Mouse (Mus musculus): Measurements from ENCODE around the gene E2f4. TPM values are rescaled to one million over a fixed set of nuclear protein-coding genes. Genes with fewer than 3 reads are reported as not detected.

Gene E2f4
- polyA plus RNA-seq, 1 experiment from 2014 or later, result 117 TPM

DNA sequence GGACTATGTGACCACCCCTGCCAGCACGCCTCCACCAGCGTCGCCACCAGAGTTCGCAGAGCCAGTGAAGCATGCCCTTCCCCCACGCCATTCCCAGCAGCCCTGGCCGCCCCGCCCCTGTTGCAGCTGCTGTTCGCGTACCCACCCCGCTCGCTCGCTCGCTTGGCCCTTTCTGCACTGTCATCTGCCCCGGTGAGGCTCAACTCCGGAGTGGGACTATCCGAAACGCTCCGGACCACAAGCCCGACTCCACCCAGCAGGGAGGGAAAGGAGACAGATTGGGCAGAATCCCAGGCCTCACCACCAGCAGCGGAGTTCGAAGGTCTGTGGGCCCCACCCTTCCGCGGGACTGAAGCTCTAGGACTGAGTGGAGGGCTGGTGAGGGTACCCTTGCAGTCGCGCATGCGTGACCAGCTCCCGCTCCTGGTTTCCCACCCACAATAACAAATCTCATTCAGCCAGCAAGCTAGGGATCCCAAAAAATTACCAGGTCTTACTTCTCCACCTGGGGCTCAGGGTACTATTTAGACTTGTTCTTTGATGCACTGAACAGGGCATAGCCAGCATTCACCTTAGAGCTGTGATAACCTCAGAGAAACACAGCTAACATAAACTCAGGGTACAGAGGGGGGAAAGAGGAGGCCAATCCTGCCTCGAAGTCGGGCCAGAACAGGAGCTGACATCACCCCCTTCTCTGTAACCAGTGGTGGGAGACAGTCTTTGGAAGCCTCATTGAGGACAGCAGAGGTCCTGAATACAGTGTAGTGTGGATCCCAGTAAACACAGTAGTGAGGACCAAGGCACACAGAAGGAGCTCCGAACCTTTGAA is 21.0 kb upstream of the E2f4 start:
- H3K36me3 ChIP-seq (ENCODE audit: control insufficient read depth, insufficient read depth, low read length), result no peaks in the 10 kb centered on the region
- no peak overlapping the region for H3K27ac ChIP-seq (ENCODE audit: low read depth, low read length)
- peak; percentile 53 for ATAC-seq (ENCODE audit: low FRiP score, low TSS enrichment)
- no peaks in the 10 kb centered on the region for H3K9me3 ChIP-seq (ENCODE audit: control insufficient read depth, low read length)
- WGBS, result 4% methylated on average over 30 of the region's 30 CpGs
- H3K4me1 ChIP-seq (ENCODE audit: control insufficient read depth, insufficient read depth, low read length), result peaks cover 17% of the 10 kb centered on the region; the same call in 1 of the 2 replicates
- H3K4me2 ChIP-seq (replicated peaks; ENCODE audit: low read depth, low read length), result peak overlapping the region; percentile 53
- H3K4me3 ChIP-seq (ENCODE audit: low read length), result peak overlapping the region; percentile 34
- H3K9ac ChIP-seq (ENCODE audit: low read depth, low read length), result 0 out of 2 replicates have a peak overlapping the region, but pooled peaks have one; percentile 29
- peaks cover 84% of the 10 kb centered on the region for H3K27me3 ChIP-seq (ENCODE audit: control insufficient read depth, insufficient read depth, low read length)

DNA sequence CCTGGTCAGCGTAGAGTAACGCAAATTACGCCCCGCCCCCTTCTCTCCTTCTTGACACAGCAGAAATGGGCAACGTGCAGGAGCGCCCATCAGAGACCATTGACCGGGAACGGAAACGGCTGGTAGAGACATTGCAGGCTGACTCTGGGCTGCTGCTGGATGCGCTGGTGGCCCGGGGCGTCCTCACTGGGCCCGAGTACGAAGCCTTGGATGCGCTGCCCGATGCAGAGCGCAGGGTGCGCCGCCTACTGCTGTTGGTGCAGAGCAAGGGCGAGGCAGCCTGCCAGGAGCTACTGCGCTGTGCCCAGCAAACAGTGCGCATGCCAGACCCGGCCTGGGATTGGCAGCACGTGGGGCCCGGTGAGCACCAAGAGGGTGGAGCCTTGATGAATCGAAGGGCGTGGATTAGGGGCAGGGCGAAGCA is 18.5 kb upstream of the E2f4 start:
- Histone ChIP-seq H3K27ac (ENCODE audit: low read depth, low read length) (no peak overlapping the region), H3K36me3 (ENCODE audit: control insufficient read depth, insufficient read depth, low read length) (peaks cover 5% of the 10 kb centered on the region; the same call in 1 of the 2 replicates), H3K9me3 (ENCODE audit: control insufficient read depth, low read length) (no peaks in the 10 kb centered on the region), H3K27me3 (ENCODE audit: control insufficient read depth, insufficient read depth, low read length) (peaks cover 61% of the 10 kb centered on the region), H3K4me3 (ENCODE audit: low read length) (peak overlapping the region; percentile 14; the same call in 1 of the 2 replicates), H3K4me1 (ENCODE audit: control insufficient read depth, insufficient read depth, low read length) (peaks cover 17% of the 10 kb centered on the region; the same call in 1 of the 2 replicates), H3K9ac (ENCODE audit: low read depth, low read length) (no peak overlapping the region), H3K4me2 (replicated peaks; ENCODE audit: low read depth, low read length) (peak overlapping the region; percentile 34)
- WGBS, result 3% methylated on average over 28 of the region's 28 CpGs
- peak; percentile 22; the same call in 1 of the 2 replicates for ATAC-seq (ENCODE audit: low FRiP score, low TSS enrichment)

DNA sequence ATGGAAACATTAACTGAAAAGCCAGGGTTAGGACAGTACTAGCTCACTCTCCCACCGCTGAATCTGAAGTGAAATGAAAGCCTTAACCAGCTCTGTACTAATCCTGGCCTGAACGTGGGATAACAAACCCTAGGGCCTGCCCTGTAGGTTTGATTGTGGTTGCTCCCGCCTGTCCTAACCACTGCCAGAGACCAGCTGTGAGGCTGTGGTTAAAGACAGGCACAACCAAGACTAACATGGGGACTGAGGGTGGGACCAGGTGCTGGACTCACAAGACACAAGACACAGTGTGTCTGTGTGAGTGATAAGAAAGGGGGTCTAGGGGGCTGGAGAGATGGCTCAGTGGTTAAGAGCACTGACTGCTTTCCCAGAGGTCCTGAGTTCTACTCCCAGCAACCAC is 16.9 kb upstream of the E2f4 start:
- Histone ChIP-seq H3K4me1 (ENCODE audit: control insufficient read depth, insufficient read depth, low read length) (peaks cover 15% of the 10 kb centered on the region; the same call in 1 of the 2 replicates), H3K4me2 (replicated peaks; ENCODE audit: low read depth, low read length) (no peak overlapping the region), H3K9ac (ENCODE audit: low read depth, low read length) (no peak overlapping the region), H3K4me3 (ENCODE audit: low read length) (no peak overlapping the region), H3K27me3 (ENCODE audit: control insufficient read depth, insufficient read depth, low read length) (peaks cover 44% of the 10 kb centered on the region), H3K27ac (ENCODE audit: low read depth, low read length) (no peak overlapping the region), H3K36me3 (ENCODE audit: control insufficient read depth, insufficient read depth, low read length) (peaks cover 5% of the 10 kb centered on the region; the same call in 1 of the 2 replicates), H3K9me3 (ENCODE audit: control insufficient read depth, low read length) (no peaks in the 10 kb centered on the region)
- ATAC-seq (ENCODE audit: low FRiP score, low TSS enrichment), result no peak
- WGBS, result 77% methylated on average over 3 of the region's 3 CpGs

DNA sequence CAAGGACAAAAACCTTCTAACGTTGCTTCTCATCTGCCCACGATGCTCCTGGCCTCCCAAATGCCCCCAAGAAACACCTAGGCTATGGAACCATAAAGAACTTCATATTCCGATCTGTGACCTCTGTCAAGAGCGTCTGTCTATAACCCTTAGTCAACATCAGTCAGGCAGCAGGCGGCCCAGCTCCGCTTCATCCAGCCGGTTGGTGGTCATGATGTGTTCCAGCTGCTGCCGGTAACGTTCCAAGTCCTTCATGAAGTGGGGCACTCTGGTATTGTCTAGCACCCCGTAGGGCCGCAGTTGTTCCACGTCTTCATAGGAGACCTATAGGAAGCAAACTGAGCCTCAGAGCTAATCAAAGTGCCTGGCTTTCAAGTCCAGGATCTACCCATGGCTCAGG is 15.6 kb upstream of the E2f4 start:
- Histone ChIP-seq H3K9ac (ENCODE audit: low read depth, low read length) (no peak overlapping the region), H3K4me2 (replicated peaks; ENCODE audit: low read depth, low read length) (no peak overlapping the region), H3K4me3 (ENCODE audit: low read length) (no peak overlapping the region), H3K27ac (ENCODE audit: low read depth, low read length) (no peak overlapping the region), H3K36me3 (ENCODE audit: control insufficient read depth, insufficient read depth, low read length) (peaks cover 5% of the 10 kb centered on the region; the same call in 1 of the 2 replicates), H3K9me3 (ENCODE audit: control insufficient read depth, low read length) (no peaks in the 10 kb centered on the region), H3K4me1 (ENCODE audit: control insufficient read depth, insufficient read depth, low read length) (0 out of 2 replicates have a peak, but pooled peaks cover 5% of the 10 kb centered on the region), H3K27me3 (ENCODE audit: control insufficient read depth, insufficient read depth, low read length) (peaks cover 32% of the 10 kb centered on the region)
- WGBS, result 89% methylated on average over 12 of the region's 12 CpGs
- ATAC-seq (ENCODE audit: low FRiP score, low TSS enrichment), result no peak

DNA sequence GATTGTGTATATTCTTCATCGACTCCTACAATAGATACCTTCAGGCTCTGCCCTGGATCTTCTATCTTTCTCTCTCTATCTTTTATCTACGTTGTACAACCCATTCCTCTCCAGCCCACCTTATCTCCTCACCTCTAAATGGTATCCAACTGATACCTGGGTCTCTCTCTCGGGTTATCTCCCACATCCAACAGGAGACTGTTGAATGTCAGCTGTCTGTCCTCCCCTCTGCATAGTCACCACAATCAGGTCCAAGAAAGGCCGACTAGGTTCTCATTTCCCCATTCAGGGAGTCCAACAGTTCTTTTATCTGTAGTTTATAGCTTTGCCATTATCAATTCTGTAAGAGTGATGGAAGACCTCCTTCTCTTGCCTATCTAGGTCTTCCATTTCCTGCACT is 15.2 kb upstream of the E2f4 start:
- ATAC-seq (ENCODE audit: low FRiP score, low TSS enrichment), result no peak
- Histone ChIP-seq H3K9ac (ENCODE audit: low read depth, low read length) (no peak overlapping the region), H3K9me3 (ENCODE audit: control insufficient read depth, low read length) (no peaks in the 10 kb centered on the region), H3K4me3 (ENCODE audit: low read length) (no peak overlapping the region), H3K27ac (ENCODE audit: low read depth, low read length) (no peak overlapping the region), H3K4me2 (replicated peaks; ENCODE audit: low read depth, low read length) (no peak overlapping the region), H3K36me3 (ENCODE audit: control insufficient read depth, insufficient read depth, low read length) (peaks cover 5% of the 10 kb centered on the region; the same call in 1 of the 2 replicates), H3K27me3 (ENCODE audit: control insufficient read depth, insufficient read depth, low read length) (peaks cover 28% of the 10 kb centered on the region), H3K4me1 (ENCODE audit: control insufficient read depth, insufficient read depth, low read length) (0 out of 2 replicates have a peak, but pooled peaks cover 5% of the 10 kb centered on the region)
- 89% methylated on average over 4 of the region's 4 CpGs for WGBS

DNA sequence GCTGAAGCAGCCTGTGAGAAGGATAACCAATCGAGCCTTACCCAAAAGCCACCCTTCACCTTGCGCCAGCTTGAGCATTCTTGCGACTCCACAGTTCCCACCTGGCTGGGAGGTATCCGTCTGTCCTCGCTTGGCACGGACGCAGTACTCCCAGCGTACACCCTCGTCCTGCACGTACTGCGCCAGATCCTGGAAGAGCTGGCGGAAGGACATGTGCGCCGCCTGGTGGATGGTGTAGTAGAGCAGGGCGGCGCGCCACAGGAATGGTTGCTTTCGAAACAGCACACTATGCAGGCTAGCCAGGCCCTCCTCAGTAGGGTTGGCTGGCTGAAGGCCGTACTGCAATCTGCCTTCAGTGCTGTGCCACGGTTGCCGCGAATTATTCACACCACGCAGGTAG is 14.4 kb upstream of the E2f4 start:
- Histone ChIP-seq H3K36me3 (ENCODE audit: control insufficient read depth, insufficient read depth, low read length) (peaks cover 5% of the 10 kb centered on the region; the same call in 1 of the 2 replicates), H3K4me2 (replicated peaks; ENCODE audit: low read depth, low read length) (no peak overlapping the region), H3K9me3 (ENCODE audit: control insufficient read depth, low read length) (no peaks in the 10 kb centered on the region), H3K27ac (ENCODE audit: low read depth, low read length) (no peak overlapping the region), H3K4me1 (ENCODE audit: control insufficient read depth, insufficient read depth, low read length) (peaks cover 7% of the 10 kb centered on the region; the same call in 1 of the 2 replicates), H3K4me3 (ENCODE audit: low read length) (no peak overlapping the region), H3K9ac (ENCODE audit: low read depth, low read length) (0 out of 2 replicates have a peak overlapping the region, but pooled peaks have one; percentile 4), H3K27me3 (ENCODE audit: control insufficient read depth, insufficient read depth, low read length) (peaks cover 19% of the 10 kb centered on the region)
- 0 out of 2 replicates have a peak, but pooled peaks have one; percentile 25 for ATAC-seq (ENCODE audit: low FRiP score, low TSS enrichment)
- WGBS, result 28% methylated on average over 23 of the region's 23 CpGs

DNA sequence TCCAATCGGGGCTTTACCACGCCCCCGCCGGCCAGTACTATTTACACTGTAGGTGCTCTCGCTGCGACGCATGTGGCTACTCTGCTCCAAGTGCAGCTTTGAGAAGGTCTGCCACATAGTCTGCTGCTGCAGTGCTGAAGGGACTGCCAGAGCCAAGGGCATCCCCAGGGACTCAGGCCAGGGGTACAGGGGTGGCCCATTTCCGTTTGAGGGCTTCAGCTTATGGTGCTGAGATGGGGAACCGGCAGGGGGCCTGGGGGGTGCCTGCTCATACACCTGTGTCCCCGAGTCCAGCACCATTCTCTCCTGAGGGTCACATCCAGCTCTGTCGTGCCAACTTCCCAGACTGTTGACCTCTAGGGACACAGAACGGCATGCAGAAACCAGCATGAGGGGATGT is 11.9 kb upstream of the E2f4 start:
- Histone ChIP-seq H3K4me1 (ENCODE audit: control insufficient read depth, insufficient read depth, low read length) (peaks cover 19% of the 10 kb centered on the region), H3K4me3 (ENCODE audit: low read length) (no peak overlapping the region), H3K27ac (ENCODE audit: low read depth, low read length) (no peak overlapping the region), H3K4me2 (replicated peaks; ENCODE audit: low read depth, low read length) (no peak overlapping the region), H3K27me3 (ENCODE audit: control insufficient read depth, insufficient read depth, low read length) (peaks cover 6% of the 10 kb centered on the region; the same call in 1 of the 2 replicates), H3K9ac (ENCODE audit: low read depth, low read length) (0 out of 2 replicates have a peak overlapping the region, but pooled peaks have one; percentile 7), H3K9me3 (ENCODE audit: control insufficient read depth, low read length) (no peaks in the 10 kb centered on the region), H3K36me3 (ENCODE audit: control insufficient read depth, insufficient read depth, low read length) (peaks cover 5% of the 10 kb centered on the region; the same call in 1 of the 2 replicates)
- WGBS, result 51% methylated on average over 12 of the region's 12 CpGs
- ATAC-seq (ENCODE audit: low FRiP score, low TSS enrichment), result no peak

DNA sequence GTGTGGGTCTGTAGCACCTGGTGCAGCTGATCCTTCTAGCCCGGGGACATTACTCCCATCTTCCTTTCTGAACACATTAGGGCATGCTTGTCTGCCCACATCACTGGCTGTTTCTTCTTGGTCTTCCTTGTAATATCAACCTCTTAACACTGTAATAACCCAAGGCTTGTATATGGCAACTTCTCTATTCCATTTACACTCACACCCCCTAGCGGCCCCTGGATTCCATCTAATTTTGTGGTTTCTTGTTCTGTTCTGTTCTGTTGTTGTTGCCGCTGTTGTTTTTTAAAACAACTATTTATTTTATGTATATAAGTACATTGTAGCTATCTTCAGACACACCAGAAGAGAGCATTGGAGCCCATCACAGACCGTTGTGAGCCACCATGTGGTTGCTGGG is 10.6 kb upstream of the E2f4 start:
- H3K4me2 ChIP-seq (replicated peaks; ENCODE audit: low read depth, low read length), result no peak overlapping the region
- no peak overlapping the region for H3K27ac ChIP-seq (ENCODE audit: low read depth, low read length)
- H3K27me3 ChIP-seq (ENCODE audit: control insufficient read depth, insufficient read depth, low read length), result peaks cover 9% of the 10 kb centered on the region; the same call in 1 of the 2 replicates
- no peak overlapping the region for H3K9ac ChIP-seq (ENCODE audit: low read depth, low read length)
- ATAC-seq (ENCODE audit: low FRiP score, low TSS enrichment), result no peak
- H3K4me3 ChIP-seq (ENCODE audit: low read length), result no peak overlapping the region
- no peaks in the 10 kb centered on the region for H3K9me3 ChIP-seq (ENCODE audit: control insufficient read depth, low read length)
- peaks cover under 1% of the 10 kb centered on the region; the same call in 1 of the 2 replicates for H3K36me3 ChIP-seq (ENCODE audit: control insufficient read depth, insufficient read depth, low read length)
- peaks cover 22% of the 10 kb centered on the region for H3K4me1 ChIP-seq (ENCODE audit: control insufficient read depth, insufficient read depth, low read length)
- whole genome bisulfite sequencing, result 86% methylated on average over 4 of the region's 4 CpGs

DNA sequence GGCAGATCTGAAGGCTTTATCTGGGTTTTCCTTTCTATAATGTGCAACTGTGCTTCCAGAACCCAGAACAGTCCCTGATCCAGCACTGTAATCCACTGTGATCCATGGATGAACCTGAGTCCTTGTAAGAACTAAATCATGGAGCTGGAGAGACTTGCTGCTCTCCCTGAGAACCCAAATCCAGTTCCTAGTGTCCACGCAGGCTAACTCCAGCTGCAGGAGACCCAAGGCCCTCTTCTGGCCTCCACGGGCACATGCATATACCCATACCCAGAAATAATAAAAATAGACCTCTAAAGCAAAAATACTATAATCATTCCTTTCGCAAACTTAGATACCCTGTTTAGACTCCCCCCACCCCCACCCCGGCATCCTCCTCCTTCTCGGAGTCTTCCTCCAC is 9.2 kb upstream of the E2f4 start:
- H3K4me2 ChIP-seq (replicated peaks; ENCODE audit: low read depth, low read length), result peak overlapping the region; percentile 87
- peaks cover 22% of the 10 kb centered on the region for H3K4me1 ChIP-seq (ENCODE audit: control insufficient read depth, insufficient read depth, low read length)
- no peak overlapping the region for H3K9ac ChIP-seq (ENCODE audit: low read depth, low read length)
- H3K27me3 ChIP-seq (ENCODE audit: control insufficient read depth, insufficient read depth, low read length), result peaks cover 9% of the 10 kb centered on the region; the same call in 1 of the 2 replicates
- no peaks in the 10 kb centered on the region; the same call in 1 of the 2 replicates for H3K36me3 ChIP-seq (ENCODE audit: control insufficient read depth, insufficient read depth, low read length)
- no peak overlapping the region for H3K27ac ChIP-seq (ENCODE audit: low read depth, low read length)
- peak overlapping the region; percentile 56; the same call in 1 of the 2 replicates for H3K4me3 ChIP-seq (ENCODE audit: low read length)
- H3K9me3 ChIP-seq (ENCODE audit: control insufficient read depth, low read length), result no peaks in the 10 kb centered on the region
- no peak for ATAC-seq (ENCODE audit: low FRiP score, low TSS enrichment)
- 89% methylated on average over 5 of the region's 5 CpGs for WGBS
